Mouse (Mus musculus): ENCODE results near the gene Ren1.

DNA sequence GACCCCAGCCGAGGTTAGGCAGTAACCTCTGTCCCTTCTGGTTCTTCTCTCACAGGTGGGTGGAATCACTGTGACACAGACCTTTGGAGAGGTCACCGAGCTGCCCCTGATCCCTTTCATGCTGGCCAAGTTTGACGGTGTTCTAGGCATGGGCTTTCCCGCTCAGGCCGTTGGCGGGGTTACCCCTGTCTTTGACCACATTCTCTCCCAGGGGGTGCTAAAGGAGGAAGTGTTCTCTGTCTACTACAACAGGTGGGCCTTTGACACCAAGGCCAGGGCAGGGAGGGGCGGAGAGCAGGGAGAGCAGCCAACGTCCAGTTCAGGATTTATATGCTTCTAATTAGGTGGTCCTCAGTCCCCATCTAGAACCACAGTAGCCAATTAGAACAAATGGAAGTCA lies 6.0 kb downstream of the Ren1 start:
- TF ChIP-seq CTCF (IDR thresholded peaks at IDR 0.05; ENCODE audit: control insufficient read depth, insufficient read depth, insufficient replicate concordance, low read depth, low read length) (no peak), POLR2A (IDR thresholded peaks at IDR 0.05; ENCODE audit: control insufficient read depth, low read depth, low read length) (no peak)
